Mouse (Mus musculus) 3134 (cell line): ENCODE measurements around the gene Smpdl3a.

Experiments
- DNase-seq: peaks from one replicate; pipeline ENCODE4 v3.0.0-alpha.2; 2011; ENCODE audit warnings: low spot score; ENCODE audit not compliant: insufficient read length; ENCODE audit errors: extremely low read depth

Gene Smpdl3a

GRCm38 (mm10) chr10:57815869-57816268, 21.7 kb downstream of the Smpdl3a start:
- DNase-seq: no peak

- no peak for DNase-seq
These were observed 25.1 kb downstream of the Smpdl3a start for GRCm38 (mm10) chr10:57819209-57819608.

- no peak for DNase-seq
These were observed 28.3 kb downstream of the Smpdl3a start for GRCm38 (mm10) chr10:57822473-57822872.

GRCm38 (mm10) chr10:57828649-57829048, 34.5 kb downstream of the Smpdl3a start:
- no peak for DNase-seq

GRCm38 (mm10) chr10:57829621-57830020, 35.5 kb downstream of the Smpdl3a start:
- DNase-seq: no peak

GRCm38 (mm10) chr10:57835094-57835493, 41.0 kb downstream of the Smpdl3a start:
- no peak for DNase-seq

GRCm38 (mm10) chr10:57835982-57836381, 41.8 kb downstream of the Smpdl3a start:
- no peak for DNase-seq

GRCm38 (mm10) chr10:57841638-57842509, 47.7 kb downstream of the Smpdl3a start:
- DNase-seq: no peak

- no peak for DNase-seq
These were observed 54.0 kb downstream of the Smpdl3a start for GRCm38 (mm10) chr10:57847916-57848682.
